Mouse (Mus musculus): ENCODE results near the gene Mmp7. TPM values are rescaled to one million over a fixed set of nuclear protein-coding genes. Genes with fewer than 3 reads are reported as not detected.

The Mmp7 gene
- polyA plus RNA-seq (2015; fragmentation: Nextera tagmentation; extraction: Ambion mirVana): not detected in 2 replicates

GRCm38 (mm10) chr9:7691790-7692189, at the start of gene Mmp7:
Gene Mmp7, plus strand, starts transcription at chr9:7692090.
- no peaks in the 10 kb centered on the region for H3K9me3 ChIP-seq (replicated peaks; ENCODE audit: control insufficient read depth, low read length)
- no peaks in the 10 kb centered on the region for H3K36me3 ChIP-seq (ENCODE audit: control insufficient read depth, insufficient read depth)
- 58% methylated on average over 1 of the region's 1 CpGs for WGBS
- ATAC-seq (replicated peaks; ENCODE audit: extremely low read depth, insufficient read depth, low FRiP score): no peak
- no peaks in the 10 kb centered on the region for H3K27me3 ChIP-seq (ENCODE audit: control insufficient read depth, insufficient read depth, low read length)
- H3K9ac ChIP-seq (ENCODE audit: low read length): no peak within 1 kb of the TSS
- H3K4me1 ChIP-seq (ENCODE audit: control insufficient read depth, insufficient read depth, low read length): no peaks in the 10 kb centered on the region
- H3K4me3 ChIP-seq (ENCODE audit: low read length): no peak within 1 kb of the TSS
- no peak within 1 kb of the TSS for H3K4me2 ChIP-seq (ENCODE audit: low read depth, low read length)
- H3K27ac ChIP-seq (ENCODE audit: low read length): no peak within 1 kb of the TSS

- WGBS: 79% methylated on average over 3 of the region's 3 CpGs
- no peak overlapping the region for H3K27ac ChIP-seq (ENCODE audit: low read length)
- no peaks in the 10 kb centered on the region for H3K9me3 ChIP-seq (replicated peaks; ENCODE audit: control insufficient read depth, low read length)
- no peaks in the 10 kb centered on the region for H3K27me3 ChIP-seq (ENCODE audit: control insufficient read depth, insufficient read depth, low read length)
- H3K9ac ChIP-seq (ENCODE audit: low read length): no peak overlapping the region
- H3K4me2 ChIP-seq (ENCODE audit: low read depth, low read length): no peak overlapping the region
- no peak for ATAC-seq (replicated peaks; ENCODE audit: extremely low read depth, insufficient read depth, low FRiP score)
- H3K4me1 ChIP-seq (ENCODE audit: control insufficient read depth, insufficient read depth, low read length): no peaks in the 10 kb centered on the region
- no peak overlapping the region for H3K4me3 ChIP-seq (ENCODE audit: low read length)
- H3K36me3 ChIP-seq (ENCODE audit: control insufficient read depth, insufficient read depth): no peaks in the 10 kb centered on the region
Observed at GRCm38 (mm10) chr9:7647901-7648300, 44.0 kb upstream of the Mmp7 start.

- 60% methylated on average over 5 of the region's 5 CpGs for WGBS
- ATAC-seq (replicated peaks; ENCODE audit: extremely low read depth, insufficient read depth, low FRiP score): no peak
- no peak overlapping the region for H3K4me3 ChIP-seq (ENCODE audit: low read length)
Observed at GRCm38 (mm10) chr9:7650397-7651180, 41.3 kb upstream of the Mmp7 start.

GRCm38 (mm10) chr9:7652351-7653085, 39.4 kb upstream of the Mmp7 start:
- 51% methylated on average over 5 of the region's 5 CpGs for WGBS
- no peaks in the 10 kb centered on the region for H3K4me1 ChIP-seq (ENCODE audit: control insufficient read depth, insufficient read depth, low read length)

More at GRCm38 (mm10) chr9:7650397-7651180, 41.3 kb upstream of the Mmp7 start:
- Histone ChIP-seq H3K4me2 (ENCODE audit: low read depth, low read length) (no peak overlapping the region), H3K4me1 (ENCODE audit: control insufficient read depth, insufficient read depth, low read length) (no peaks in the 10 kb centered on the region), H3K27me3 (ENCODE audit: control insufficient read depth, insufficient read depth, low read length) (no peaks in the 10 kb centered on the region), H3K9ac (ENCODE audit: low read length) (no peak overlapping the region), H3K9me3 (replicated peaks; ENCODE audit: control insufficient read depth, low read length) (no peaks in the 10 kb centered on the region), H3K36me3 (ENCODE audit: control insufficient read depth, insufficient read depth) (no peaks in the 10 kb centered on the region), H3K27ac (ENCODE audit: low read length) (no peak overlapping the region)

GRCm38 (mm10) chr9:7657946-7658345, 33.9 kb upstream of the Mmp7 start:
- ATAC-seq (replicated peaks; ENCODE audit: extremely low read depth, insufficient read depth, low FRiP score): no peak

More at GRCm38 (mm10) chr9:7652351-7653085, 39.4 kb upstream of the Mmp7 start:
- no peaks in the 10 kb centered on the region for H3K36me3 ChIP-seq (ENCODE audit: control insufficient read depth, insufficient read depth)
- no peak overlapping the region for H3K4me3 ChIP-seq (ENCODE audit: low read length)
- H3K9ac ChIP-seq (ENCODE audit: low read length): no peak overlapping the region
- no peaks in the 10 kb centered on the region for H3K9me3 ChIP-seq (replicated peaks; ENCODE audit: control insufficient read depth, low read length)
- H3K27ac ChIP-seq (ENCODE audit: low read length): no peak overlapping the region
- H3K27me3 ChIP-seq (ENCODE audit: control insufficient read depth, insufficient read depth, low read length): no peaks in the 10 kb centered on the region
- H3K4me2 ChIP-seq (ENCODE audit: low read depth, low read length): no peak overlapping the region
- no peak for ATAC-seq (replicated peaks; ENCODE audit: extremely low read depth, insufficient read depth, low FRiP score)

GRCm38 (mm10) chr9:7659469-7660020, 32.3 kb upstream of the Mmp7 start:
- H3K4me3 ChIP-seq (ENCODE audit: low read length): no peak overlapping the region
- H3K4me2 ChIP-seq (ENCODE audit: low read depth, low read length): no peak overlapping the region
- no peaks in the 10 kb centered on the region for H3K36me3 ChIP-seq (ENCODE audit: control insufficient read depth, insufficient read depth)
- WGBS: 74% methylated on average over 6 of the region's 6 CpGs
- ATAC-seq (replicated peaks; ENCODE audit: extremely low read depth, insufficient read depth, low FRiP score): no peak
- no peaks in the 10 kb centered on the region for H3K27me3 ChIP-seq (ENCODE audit: control insufficient read depth, insufficient read depth, low read length)
- no peaks in the 10 kb centered on the region for H3K4me1 ChIP-seq (ENCODE audit: control insufficient read depth, insufficient read depth, low read length)
- H3K27ac ChIP-seq (ENCODE audit: low read length): no peak overlapping the region
- no peaks in the 10 kb centered on the region for H3K9me3 ChIP-seq (replicated peaks; ENCODE audit: control insufficient read depth, low read length)
- H3K9ac ChIP-seq (ENCODE audit: low read length): no peak overlapping the region

More at GRCm38 (mm10) chr9:7657946-7658345, 33.9 kb upstream of the Mmp7 start:
- 66% methylated on average over 4 of the region's 4 CpGs for WGBS
- Histone ChIP-seq H3K4me2 (ENCODE audit: low read depth, low read length) (no peak overlapping the region), H3K27ac (ENCODE audit: low read length) (no peak overlapping the region), H3K4me1 (ENCODE audit: control insufficient read depth, insufficient read depth, low read length) (no peaks in the 10 kb centered on the region), H3K36me3 (ENCODE audit: control insufficient read depth, insufficient read depth) (no peaks in the 10 kb centered on the region), H3K27me3 (ENCODE audit: control insufficient read depth, insufficient read depth, low read length) (no peaks in the 10 kb centered on the region), H3K4me3 (ENCODE audit: low read length) (no peak overlapping the region), H3K9me3 (replicated peaks; ENCODE audit: control insufficient read depth, low read length) (no peaks in the 10 kb centered on the region), H3K9ac (ENCODE audit: low read length) (no peak overlapping the region)

GRCm38 (mm10) chr9:7661371-7661770, 30.5 kb upstream of the Mmp7 start:
- 98% methylated on average over 1 of the region's 1 CpGs for WGBS
- H3K9ac ChIP-seq (ENCODE audit: low read length): no peak overlapping the region
- no peaks in the 10 kb centered on the region for H3K27me3 ChIP-seq (ENCODE audit: control insufficient read depth, insufficient read depth, low read length)

GRCm38 (mm10) chr9:7669674-7670073, 22.2 kb upstream of the Mmp7 start:
- no peak overlapping the region for H3K9ac ChIP-seq (ENCODE audit: low read length)
- ATAC-seq (replicated peaks; ENCODE audit: extremely low read depth, insufficient read depth, low FRiP score): no peak
- no peaks in the 10 kb centered on the region for H3K4me1 ChIP-seq (ENCODE audit: control insufficient read depth, insufficient read depth, low read length)
- H3K4me2 ChIP-seq (ENCODE audit: low read depth, low read length): no peak overlapping the region
- H3K27ac ChIP-seq (ENCODE audit: low read length): no peak overlapping the region
- no peak overlapping the region for H3K4me3 ChIP-seq (ENCODE audit: low read length)
- WGBS: 77% methylated on average over 1 of the region's 1 CpGs
- H3K36me3 ChIP-seq (ENCODE audit: control insufficient read depth, insufficient read depth): no peaks in the 10 kb centered on the region
- no peaks in the 10 kb centered on the region for H3K9me3 ChIP-seq (replicated peaks; ENCODE audit: control insufficient read depth, low read length)
- no peaks in the 10 kb centered on the region; the same call in 1 of the 2 replicates for H3K27me3 ChIP-seq (ENCODE audit: control insufficient read depth, insufficient read depth, low read length)

More at GRCm38 (mm10) chr9:7661371-7661770, 30.5 kb upstream of the Mmp7 start:
- Histone ChIP-seq H3K4me3 (ENCODE audit: low read length) (no peak overlapping the region), H3K4me2 (ENCODE audit: low read depth, low read length) (no peak overlapping the region), H3K9me3 (replicated peaks; ENCODE audit: control insufficient read depth, low read length) (no peaks in the 10 kb centered on the region), H3K36me3 (ENCODE audit: control insufficient read depth, insufficient read depth) (no peaks in the 10 kb centered on the region), H3K4me1 (ENCODE audit: control insufficient read depth, insufficient read depth, low read length) (no peaks in the 10 kb centered on the region), H3K27ac (ENCODE audit: low read length) (no peak overlapping the region)
- ATAC-seq (replicated peaks; ENCODE audit: extremely low read depth, insufficient read depth, low FRiP score): no peak

GRCm38 (mm10) chr9:7672985-7673384, 18.9 kb upstream of the Mmp7 start:
- Histone ChIP-seq H3K9me3 (replicated peaks; ENCODE audit: control insufficient read depth, low read length) (no peaks in the 10 kb centered on the region), H3K27me3 (ENCODE audit: control insufficient read depth, insufficient read depth, low read length) (no peaks in the 10 kb centered on the region; the same call in 1 of the 2 replicates)

More at GRCm38 (mm10) chr9:7672985-7673384, 18.9 kb upstream of the Mmp7 start:
- H3K9ac ChIP-seq (ENCODE audit: low read length): no peak overlapping the region
- no peak overlapping the region for H3K4me2 ChIP-seq (ENCODE audit: low read depth, low read length)
- no peaks in the 10 kb centered on the region for H3K36me3 ChIP-seq (ENCODE audit: control insufficient read depth, insufficient read depth)
- WGBS: 75% methylated on average over 9 of the region's 9 CpGs
- H3K4me1 ChIP-seq (ENCODE audit: control insufficient read depth, insufficient read depth, low read length): no peaks in the 10 kb centered on the region
- H3K27ac ChIP-seq (ENCODE audit: low read length): no peak overlapping the region
- H3K4me3 ChIP-seq (ENCODE audit: low read length): no peak overlapping the region
- no peak for ATAC-seq (replicated peaks; ENCODE audit: extremely low read depth, insufficient read depth, low FRiP score)
